Mouse (Mus musculus) hindbrain, embryonic 15.5 days (tissue): ENCODE results near the gene Olfr853. TPM values are rescaled to one million over a fixed set of nuclear protein-coding genes. Genes with fewer than 3 reads are reported as not detected.

Experiments used
- ATAC-seq: fragments of 200-750 bp; cut with Nextera tagmentation; 2 replicates; pipeline ENCODE4 v1.8.0; 2017; ENCODE audit warnings: low read depth, moderate number of reproducible peaks, moderate TSS enrichment; ENCODE audit not compliant: low FRiP score
- H3K27ac ChIP-seq: fragments of 300-500 bp; sonication (generic); replicated peaks from 2 replicates; pipeline ENCODE4 v1.5.1; 2015; ENCODE audit warnings: mild to moderate bottlenecking, inconsistent platforms
- H3K27me3 ChIP-seq: fragments of 300-500 bp; sonication (generic); 2 replicates; pipeline ENCODE4 v1.6.1; 2015; ENCODE audit warnings: control low read depth, inconsistent platforms
- H3K36me3 ChIP-seq: fragments of 300-500 bp; sonication (generic); 2 replicates; pipeline ENCODE4 v1.6.1; 2015; ENCODE audit warnings: control low read depth, inconsistent platforms
- H3K4me1 ChIP-seq: fragments of 300-500 bp; sonication (generic); replicated peaks from 2 replicates; pipeline ENCODE4 v1.6.1; 2015; ENCODE audit warnings: control low read depth, inconsistent platforms
- H3K4me2 ChIP-seq: fragments of 300-500 bp; sonication (generic); 2 replicates; pipeline ENCODE4 v1.6.1; 2015; ENCODE audit warnings: moderate library complexity, mild to moderate bottlenecking, inconsistent platforms
- H3K4me3 ChIP-seq: fragments of 300-500 bp; sonication (generic); 2 replicates; pipeline ENCODE4 v1.5.1; 2015; ENCODE audit warnings: mild to moderate bottlenecking, inconsistent platforms
- H3K9ac ChIP-seq: fragments of 300-500 bp; sonication (generic); 2 replicates; pipeline ENCODE4 v1.6.1; 2015; ENCODE audit warnings: inconsistent platforms
- H3K9me3 ChIP-seq: fragments of 300-500 bp; sonication (generic); 2 replicates; pipeline ENCODE4 v1.6.1; 2016; ENCODE audit warnings: control low read depth, inconsistent platforms
- WGBS: fragments of 180-500 bp; shearing (Covaris S2); methylation state at CpG from one replicate; pipeline ENCODE4 v1.1.7; 2015; 5-methylcytosine and 5-hydroxymethylcytosine counted together
- polyA plus RNA-seq: library from polyadenylated mRNA; unstranded; fragments of >200 nt; fragmentation: Nextera tagmentation; extraction: Ambion mirVana; gene quantifications from 2 replicates; pipeline ENCODE4 v1.2.1, GENCODE M21; 2015

Gene Olfr853
- polyA plus RNA-seq: not detected in 2 replicates

GRCm38 (mm10) chr9:19540976-19541375 is at the start of gene Olfr853:
TSS of gene Olfr853 (minus strand) at chr9:19541076.
- ATAC-seq: no peak
- Histone ChIP-seq H3K4me1 (no peaks in the 10 kb centered on the region), H3K9me3 (peaks cover 10% of the 10 kb centered on the region; the same call in 1 of the 2 replicates), H3K27ac (no peak within 1 kb of the TSS), H3K36me3 (no peaks in the 10 kb centered on the region), H3K4me2 (no peak within 1 kb of the TSS), H3K4me3 (no peak within 1 kb of the TSS), H3K9ac (no peak within 1 kb of the TSS), H3K27me3 (no peaks in the 10 kb centered on the region)
- 81% methylated on average over 1 of the region's 1 CpGs for WGBS

DNA sequence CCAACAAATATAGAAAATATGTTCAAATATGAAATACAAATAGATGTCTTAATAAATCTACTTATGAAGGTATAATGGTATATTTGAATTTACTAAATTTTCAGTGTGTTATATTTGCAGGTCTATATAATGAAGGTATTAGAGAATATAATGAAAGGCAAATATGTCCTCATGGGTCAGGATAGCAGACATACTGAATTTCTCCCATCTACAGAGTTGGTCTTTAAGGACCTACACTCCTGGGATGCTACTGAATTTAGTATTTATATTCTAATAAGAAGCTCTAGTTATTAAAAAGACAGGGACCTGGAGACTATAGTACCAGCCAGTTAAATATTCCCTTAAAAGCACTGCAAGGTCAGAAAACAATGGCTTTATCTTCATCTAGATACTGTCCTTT is 41.4 kb upstream of the Olfr853 start, which contains the start of gene Olfr855:
TSS of gene Olfr855 (plus strand) at position 301 of the 400 bp plus-strand sequence.
- H3K4me2 ChIP-seq: no peak within 1 kb of the TSS
- no peaks in the 10 kb centered on the region for H3K4me1 ChIP-seq
- H3K27ac ChIP-seq: no peak within 1 kb of the TSS
- H3K27me3 ChIP-seq: no peaks in the 10 kb centered on the region
- H3K9me3 ChIP-seq: no peaks in the 10 kb centered on the region; the same call in 1 of the 2 replicates
- H3K36me3 ChIP-seq: no peaks in the 10 kb centered on the region
- no peak for ATAC-seq
- H3K9ac ChIP-seq: no peak within 1 kb of the TSS
- H3K4me3 ChIP-seq: no peak within 1 kb of the TSS

- 76% methylated on average over 1 of the region's 1 CpGs for WGBS
- no peak within 1 kb of the TSS for H3K27ac ChIP-seq
- no peak within 1 kb of the TSS for H3K4me2 ChIP-seq
- no peaks in the 10 kb centered on the region for H3K27me3 ChIP-seq
- no peaks in the 10 kb centered on the region for H3K4me1 ChIP-seq
- peaks cover 6% of the 10 kb centered on the region; the same call in 1 of the 2 replicates for H3K9me3 ChIP-seq
- H3K9ac ChIP-seq: no peak within 1 kb of the TSS
- ATAC-seq: no peak
- H3K4me3 ChIP-seq: no peak within 1 kb of the TSS
- H3K36me3 ChIP-seq: no peaks in the 10 kb centered on the region
These were observed 26.4 kb upstream of the Olfr853 start, which contains the start of gene Olfr854 for GRCm38 (mm10) chr9:19567282-19567681. TSS of gene Olfr854 (minus strand) at chr9:19567382.

GRCm38 (mm10) chr9:19492995-19493394 is 47.9 kb downstream of the Olfr853 start, which contains the start of gene Olfr851:
TSS of gene Olfr851 (plus strand) at chr9:19493295.
- H3K4me1 ChIP-seq: no peaks in the 10 kb centered on the region
- no peaks in the 10 kb centered on the region for H3K27me3 ChIP-seq
- no peak within 1 kb of the TSS for H3K4me3 ChIP-seq
- no peak for ATAC-seq
- no peaks in the 10 kb centered on the region for H3K36me3 ChIP-seq
- no peak within 1 kb of the TSS for H3K9ac ChIP-seq
- no peak within 1 kb of the TSS for H3K27ac ChIP-seq
- no peaks in the 10 kb centered on the region; the same call in 1 of the 2 replicates for H3K9me3 ChIP-seq
- H3K4me2 ChIP-seq: no peak within 1 kb of the TSS

Other genes starting within 250 kb of the Olfr853 start
- gene Olfr844, start 224.7 kb downstream of the Olfr853 start, polyA plus RNA-seq: not detected in 2 replicates
- not detected in 2 replicates for gene Olfr845, start 204.6 kb downstream of the Olfr853 start, polyA plus RNA-seq
- gene Olfr846, start 177.1 kb downstream of the Olfr853 start, polyA plus RNA-seq: not detected in 2 replicates
- not detected in 2 replicates for gene Olfr847, start 162.4 kb downstream of the Olfr853 start, polyA plus RNA-seq
- gene Olfr849, start 100.8 kb downstream of the Olfr853 start, polyA plus RNA-seq: not detected in 2 replicates
- gene Olfr850, start 62.8 kb downstream of the Olfr853 start, polyA plus RNA-seq: not detected in 2 replicates
- gene Olfr851, start 47.8 kb downstream of the Olfr853 start, polyA plus RNA-seq: not detected in 2 replicates
- not detected in 2 replicates for gene Olfr854, start 26.3 kb upstream of the Olfr853 start, polyA plus RNA-seq
- not detected in 2 replicates for gene Olfr855, start 41.5 kb upstream of the Olfr853 start, polyA plus RNA-seq
- 33.6 and 34.4 TPM in 2 replicates for gene Zfp317, start 81.0 kb upstream of the Olfr853 start, polyA plus RNA-seq
- not detected in 2 replicates for gene Olfr857, start 168.4 kb upstream of the Olfr853 start, polyA plus RNA-seq
- not detected in 2 replicates for gene Olfr58, start 239.2 kb upstream of the Olfr853 start, polyA plus RNA-seq